Mouse (Mus musculus): ENCODE data around the gene Fam161a. TPM values are rescaled to one million over a fixed set of nuclear protein-coding genes. Genes with fewer than 3 reads are reported as not detected.

Fam161a gene
- total and polyA plus RNA-seq, 3 experiments = 0.67 to 9.3 (median 3.1) TPM

GRCm38 (mm10) chr11:22979221-22979620 lies 28.1 kb upstream of the Fam161a start:
- Histone ChIP-seq H3K36me3 (replicated peaks) (peaks cover 44% of the 10 kb centered on the region), H3K27me3 (ENCODE audit: insufficient read depth, low read length) (no peaks in the 10 kb centered on the region), H3K4me1 (ENCODE audit: insufficient read depth, low read depth, low read length) (peaks cover 41% of the 10 kb centered on the region), H3K4me3 (ENCODE audit: low read depth, low read length) (no peak overlapping the region), H3K9me3 (replicated peaks) (no peaks in the 10 kb centered on the region)
- ATAC-seq (ENCODE audit: extremely low read depth, insufficient number of reproducible peaks, low FRiP score, poor library complexity, severe bottlenecking) = no peak
- no peak for TF ChIP-seq CTCF (IDR thresholded peaks at IDR 0.05; ENCODE audit: low read depth, low read length)
- TF ChIP-seq GATA1 (IDR thresholded peaks at IDR 0.05; ENCODE audit: borderline replicate concordance, low read length) = no peak
- no peak for TF ChIP-seq GATA2 (IDR thresholded peaks at IDR 0.05; ENCODE audit: borderline replicate concordance, low read depth, low read length)
- TF ChIP-seq TAL1 (conservative IDR thresholded peaks at IDR 0.05; ENCODE audit: low read depth, low read length) = no peak
- no peak for TF ChIP-seq POLR2AphosphoS5 (IDR thresholded peaks at IDR 0.05; ENCODE audit: insufficient replicate concordance, low read depth, low read length)
- no peak for DNase-seq (ENCODE audit: low spot score)

GRCm38 (mm10) chr11:22981041-22981440 lies 26.3 kb upstream of the Fam161a start:
- no peak for ATAC-seq (ENCODE audit: extremely low read depth, insufficient number of reproducible peaks, low FRiP score, poor library complexity, severe bottlenecking)
- no peaks in the 10 kb centered on the region for H3K9me3 ChIP-seq (replicated peaks)

GRCm38 (mm10) chr11:22981543-22981950 lies 25.8 kb upstream of the Fam161a start:
- Histone ChIP-seq H3K4me1 (ENCODE audit: insufficient read depth, low read depth, low read length) (peaks cover 35% of the 10 kb centered on the region), H3K9me3 (replicated peaks) (no peaks in the 10 kb centered on the region), H3K36me3 (replicated peaks) (peaks cover 32% of the 10 kb centered on the region), H3K4me3 (ENCODE audit: low read depth, low read length) (peak overlapping the region; percentile 84), H3K27me3 (ENCODE audit: insufficient read depth, low read length) (no peaks in the 10 kb centered on the region)
- DNase-seq (ENCODE audit: low spot score) (no peak), ATAC-seq (ENCODE audit: extremely low read depth, insufficient number of reproducible peaks, low FRiP score, poor library complexity, severe bottlenecking) (no peak)
- TF ChIP-seq GATA2 (IDR thresholded peaks at IDR 0.05; ENCODE audit: borderline replicate concordance, low read depth, low read length) (no peak), POLR2AphosphoS5 (IDR thresholded peaks at IDR 0.05; ENCODE audit: insufficient replicate concordance, low read depth, low read length) (no peak), TAL1 (conservative IDR thresholded peaks at IDR 0.05; ENCODE audit: low read depth, low read length) (no peak), GATA1 (IDR thresholded peaks at IDR 0.05; ENCODE audit: borderline replicate concordance, low read length) (no peak), CTCF (IDR thresholded peaks at IDR 0.05; ENCODE audit: low read depth, low read length) (no peak)

More at GRCm38 (mm10) chr11:22981041-22981440, 26.3 kb upstream of the Fam161a start:
- Histone ChIP-seq H3K36me3 (replicated peaks) (peaks cover 37% of the 10 kb centered on the region), H3K4me1 (ENCODE audit: insufficient read depth, low read depth, low read length) (peaks cover 35% of the 10 kb centered on the region), H3K4me3 (ENCODE audit: low read depth, low read length) (peak overlapping the region; percentile 84), H3K27me3 (ENCODE audit: insufficient read depth, low read length) (no peaks in the 10 kb centered on the region)
- TF ChIP-seq GATA2 (IDR thresholded peaks at IDR 0.05; ENCODE audit: borderline replicate concordance, low read depth, low read length) (no peak), POLR2AphosphoS5 (IDR thresholded peaks at IDR 0.05; ENCODE audit: insufficient replicate concordance, low read depth, low read length) (no peak), TAL1 (conservative IDR thresholded peaks at IDR 0.05; ENCODE audit: low read depth, low read length) (no peak), CTCF (IDR thresholded peaks at IDR 0.05; ENCODE audit: low read depth, low read length) (no peak), GATA1 (IDR thresholded peaks at IDR 0.05; ENCODE audit: borderline replicate concordance, low read length) (no peak)
- no peak for DNase-seq (ENCODE audit: low spot score)

- peak; percentile 74 for ATAC-seq (ENCODE audit: extremely low read depth, insufficient number of reproducible peaks, low FRiP score, poor library complexity, severe bottlenecking)
- Histone ChIP-seq H3K9me3 (replicated peaks) (no peaks in the 10 kb centered on the region), H3K4me1 (ENCODE audit: insufficient read depth, low read depth, low read length) (peaks cover 30% of the 10 kb centered on the region), H3K36me3 (replicated peaks) (peaks cover 26% of the 10 kb centered on the region), H3K27me3 (ENCODE audit: insufficient read depth, low read length) (no peaks in the 10 kb centered on the region), H3K4me3 (ENCODE audit: low read depth, low read length) (peak within 1 kb of the TSS; percentile 84)
- TF ChIP-seq GATA1 (IDR thresholded peaks at IDR 0.05; ENCODE audit: borderline replicate concordance, low read length) (no peak), CTCF (IDR thresholded peaks at IDR 0.05; ENCODE audit: low read depth, low read length) (peak; percentile 55), TAL1 (conservative IDR thresholded peaks at IDR 0.05; ENCODE audit: low read depth, low read length) (no peak), POLR2AphosphoS5 (IDR thresholded peaks at IDR 0.05; ENCODE audit: insufficient replicate concordance, low read depth, low read length) (no peak), GATA2 (IDR thresholded peaks at IDR 0.05; ENCODE audit: borderline replicate concordance, low read depth, low read length) (no peak)
- DNase-seq (ENCODE audit: low spot score) = peak; percentile 82
Measured at GRCm38 (mm10) chr11:22981984-22982757, 25.2 kb upstream of the Fam161a start, which contains the start of the genes Gm28048 and Commd1. Gene Gm28048, minus strand, starts transcription at chr11:22982090. Gene Commd1, minus strand, starts transcription at chr11:22982382.

GRCm38 (mm10) chr11:22982846-22983245 lies 24.5 kb upstream of the Fam161a start:
- H3K9me3 ChIP-seq (replicated peaks) = no peaks in the 10 kb centered on the region
- ATAC-seq (ENCODE audit: extremely low read depth, insufficient number of reproducible peaks, low FRiP score, poor library complexity, severe bottlenecking) = no peak
- H3K4me3 ChIP-seq (ENCODE audit: low read depth, low read length) = peak overlapping the region; percentile 84; the same call in 1 of the 2 replicates
- peaks cover 28% of the 10 kb centered on the region for H3K4me1 ChIP-seq (ENCODE audit: insufficient read depth, low read depth, low read length)
- no peak for DNase-seq (ENCODE audit: low spot score)
- peaks cover 21% of the 10 kb centered on the region for H3K36me3 ChIP-seq (replicated peaks)
- TF ChIP-seq CTCF (IDR thresholded peaks at IDR 0.05; ENCODE audit: low read depth, low read length) (no peak), GATA1 (IDR thresholded peaks at IDR 0.05; ENCODE audit: borderline replicate concordance, low read length) (no peak)
- no peaks in the 10 kb centered on the region for H3K27me3 ChIP-seq (ENCODE audit: insufficient read depth, low read length)

GRCm38 (mm10) chr11:22985510-22985909 lies 21.8 kb upstream of the Fam161a start:
- DNase-seq (ENCODE audit: low spot score) (no peak), ATAC-seq (ENCODE audit: extremely low read depth, insufficient number of reproducible peaks, low FRiP score, poor library complexity, severe bottlenecking) (no peak)
- TF ChIP-seq CTCF (IDR thresholded peaks at IDR 0.05; ENCODE audit: low read depth, low read length) (no peak), GATA1 (IDR thresholded peaks at IDR 0.05; ENCODE audit: borderline replicate concordance, low read length) (no peak), GATA2 (IDR thresholded peaks at IDR 0.05; ENCODE audit: borderline replicate concordance, low read depth, low read length) (no peak), TAL1 (conservative IDR thresholded peaks at IDR 0.05; ENCODE audit: low read depth, low read length) (no peak), POLR2AphosphoS5 (IDR thresholded peaks at IDR 0.05; ENCODE audit: insufficient replicate concordance, low read depth, low read length) (no peak)
- Histone ChIP-seq H3K9me3 (replicated peaks) (no peaks in the 10 kb centered on the region), H3K4me3 (ENCODE audit: low read depth, low read length) (no peak overlapping the region), H3K36me3 (replicated peaks) (no peaks in the 10 kb centered on the region), H3K27me3 (ENCODE audit: insufficient read depth, low read length) (no peaks in the 10 kb centered on the region), H3K4me1 (ENCODE audit: insufficient read depth, low read depth, low read length) (peaks cover 19% of the 10 kb centered on the region)

All from G1E (cell line).